Mouse (Mus musculus) liver, embryonic 14.5 days (tissue): ENCODE data around the gene Epb41l1.

Experiments
- CTCF ChIP-seq: IDR thresholded peaks from 2 replicates; pipeline ENCODE4 v1.5.1; 2016; ENCODE audit warnings: antibody characterized with exemption, low read depth, control low read depth
- EP300 ChIP-seq: IDR thresholded peaks from 2 replicates; pipeline ENCODE4 v1.6.1; 2016; ENCODE audit warnings: antibody characterized with exemption, low read depth

DNA sequence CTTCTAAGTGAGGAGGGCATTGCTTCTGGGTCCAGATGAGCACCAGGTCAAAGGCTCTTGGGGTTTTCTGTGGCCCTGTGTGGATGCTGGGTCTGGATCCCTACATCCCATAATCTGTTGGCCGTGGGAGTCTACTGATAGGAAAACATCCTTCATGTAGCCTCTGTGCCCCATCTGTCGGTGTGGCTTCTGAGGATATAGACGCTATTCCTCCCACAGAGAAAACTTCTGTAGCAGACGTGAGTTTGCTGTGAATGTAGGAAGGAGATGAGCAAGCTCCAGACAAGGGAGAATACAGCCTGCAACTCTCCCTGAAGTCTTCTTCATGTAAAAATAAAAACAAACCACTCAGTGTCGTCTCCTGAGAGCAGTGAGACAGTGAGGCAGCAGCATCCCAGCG is 97.6 kb downstream of the Epb41l1 start:
- no peak for TF ChIP-seq EP300
- TF ChIP-seq CTCF: no peak
